Mouse (Mus musculus): ENCODE results near the gene Eif4b.
"Not testable (repeated sequence)": the region's sequence is repeated elsewhere in the genome, so short reads cannot be mapped to it uniquely, and the experiment has no call there.

The Eif4b gene

GRCm38 (mm10) chr15:102074876-102075585 is 1.5 kb downstream of the Eif4b start:
- DNase-seq (ENCODE audit: low spot score in 2 of 2), result no peak

GRCm38 (mm10) chr15:102077111-102077677 is 3.6 kb downstream of the Eif4b start:
- no peak for DNase-seq (ENCODE audit: low spot score in 2 of 2)

GRCm38 (mm10) chr15:102079221-102079620 is 5.6 kb downstream of the Eif4b start:
- DNase-seq (ENCODE audit: low spot score in 2 of 2), result no peak

GRCm38 (mm10) chr15:102079924-102080323 is 6.4 kb downstream of the Eif4b start:
- DNase-seq (ENCODE audit: low spot score in 2 of 2), result not testable (repeated sequence)

- no peak for DNase-seq (ENCODE audit: low spot score in 2 of 2)
Observed at GRCm38 (mm10) chr15:102080429-102080828, 6.9 kb downstream of the Eif4b start.

GRCm38 (mm10) chr15:102082148-102082547 is 8.6 kb downstream of the Eif4b start:
- DNase-seq (ENCODE audit: low spot score in 2 of 2), result no peak

- no peak for DNase-seq (ENCODE audit: low spot score in 2 of 2)
Observed at GRCm38 (mm10) chr15:102083028-102083427, 9.5 kb downstream of the Eif4b start.

- DNase-seq (ENCODE audit: low spot score in 2 of 2), result no peak
Observed at GRCm38 (mm10) chr15:102089914-102090585, 16.5 kb downstream of the Eif4b start.

- no peak for DNase-seq (ENCODE audit: low spot score in 2 of 2)
Observed at GRCm38 (mm10) chr15:102091063-102091679, 17.6 kb downstream of the Eif4b start.

GRCm38 (mm10) chr15:102091688-102092087 is 18.1 kb downstream of the Eif4b start:
- no peak for DNase-seq (ENCODE audit: low spot score in 2 of 2)

GRCm38 (mm10) chr15:102092222-102092621 is 18.6 kb downstream of the Eif4b start:
- DNase-seq (ENCODE audit: low spot score in 2 of 2), result no peak

- no peak for DNase-seq (ENCODE audit: low spot score in 2 of 2)
Observed at GRCm38 (mm10) chr15:102094157-102094556, 20.6 kb downstream of the Eif4b start.

GRCm38 (mm10) chr15:102094988-102095387 is 21.4 kb downstream of the Eif4b start:
- no peak for DNase-seq (ENCODE audit: low spot score in 2 of 2)

- DNase-seq (ENCODE audit: low spot score in 2 of 2), result peak in 1 of 2 experiments; percentile 3
Observed at GRCm38 (mm10) chr15:102097147-102097915, 23.8 kb downstream of the Eif4b start.

- peak in 1 of 2 experiments; percentile 2 for DNase-seq (ENCODE audit: low spot score in 2 of 2)
Observed at GRCm38 (mm10) chr15:102097991-102098555, 24.5 kb downstream of the Eif4b start.

- DNase-seq (ENCODE audit: low spot score in 2 of 2), result peak in 1 of 2 experiments; percentile 14
Observed at GRCm38 (mm10) chr15:102099260-102099659, 25.7 kb downstream of the Eif4b start.

- no peak for DNase-seq (ENCODE audit: low spot score in 2 of 2)
Observed at GRCm38 (mm10) chr15:102099771-102100160, 26.2 kb downstream of the Eif4b start.

- DNase-seq (ENCODE audit: low spot score in 2 of 2), result peak; percentile 74 to 75
Observed at GRCm38 (mm10) chr15:102100161-102100981, 26.8 kb downstream of the Eif4b start, which contains the start of gene Tns2. Gene Tns2, plus strand, starts transcription at chr15:102100413.

- peak in 1 of 2 experiments; percentile 32 for DNase-seq (ENCODE audit: low spot score in 2 of 2)
Observed at GRCm38 (mm10) chr15:102100996-102101671, 27.6 kb downstream of the Eif4b start.
